Mouse (Mus musculus) stomach, postnatal 0 days (tissue): ENCODE measurements around the gene Hsd17b6.

Experiments
- CTCF ChIP-seq: IDR thresholded peaks from 2 replicates; pipeline ENCODE4 v1.5.1; 2016; ENCODE audit warnings: antibody characterized with exemption, low read depth, mild to moderate bottlenecking, moderate library complexity
- EP300 ChIP-seq: optimal IDR thresholded peaks from 2 replicates; pipeline ENCODE3; 2016; ENCODE audit warnings: antibody characterized with exemption

- TF ChIP-seq CTCF (no peak), EP300 (no peak)
Observed at GRCm38 (mm10) chr10:127949596-127950130, 57.7 kb downstream of the Hsd17b6 start.
